Mouse (Mus musculus) limb, embryonic 14.5 days (tissue): Measurements from ENCODE around the gene Cnmd. TPM values are rescaled to one million over a fixed set of nuclear protein-coding genes. Genes with fewer than 3 reads are reported as not detected.

Experiments used
- ATAC-seq: fragments of 200-750 bp; cut with Nextera tagmentation; 2 replicates; pipeline ENCODE4 v1.8.0; 2017; ENCODE audit warnings: low read depth, moderate number of reproducible peaks, moderate TSS enrichment; ENCODE audit not compliant: low FRiP score
- DNase-seq: peaks from one replicate; pipeline ENCODE4 v3.0.0-alpha.2; 2015; ENCODE audit warnings: low spot score
- H3K27ac ChIP-seq: fragments of 300-500 bp; sonication (generic); replicated peaks from 2 replicates; pipeline ENCODE4 v1.5.1; 2014; ENCODE audit warnings: low read depth, mild to moderate bottlenecking, low read length, moderate library complexity, mixed read lengths
- H3K27me3 ChIP-seq: fragments of 300-500 bp; sonication (generic); 2 replicates; pipeline ENCODE4 v1.6.1; 2014; ENCODE audit warnings: low read length, mixed read lengths; ENCODE audit not compliant: control insufficient read depth, insufficient read depth
- H3K36me3 ChIP-seq: fragments of 300-500 bp; sonication (generic); 2 replicates; pipeline ENCODE4 v1.6.1; 2014; ENCODE audit warnings: mild to moderate bottlenecking, low read length, moderate library complexity, mixed read lengths; ENCODE audit not compliant: control insufficient read depth, insufficient read depth
- H3K4me1 ChIP-seq: fragments of 300-500 bp; sonication (generic); 2 replicates; pipeline ENCODE4 v1.6.1; 2014; ENCODE audit warnings: antibody characterized with exemption, low read length, mixed read lengths; ENCODE audit not compliant: control insufficient read depth, insufficient read depth
- H3K4me2 ChIP-seq: fragments of 300-500 bp; sonication (generic); replicated peaks from 2 replicates; pipeline ENCODE4 v1.6.1; 2014; ENCODE audit warnings: low read depth, mild to moderate bottlenecking, low read length, moderate library complexity; ENCODE audit not compliant: severe bottlenecking
- H3K4me3 ChIP-seq: fragments of 300-500 bp; sonication (generic); replicated peaks from 2 replicates; pipeline ENCODE4 v1.5.1; 2014; ENCODE audit warnings: low read length
- H3K9ac ChIP-seq: fragments of 300-500 bp; sonication (generic); 2 replicates; pipeline ENCODE4 v1.6.1; 2014; ENCODE audit warnings: mild to moderate bottlenecking, low read depth, low read length, moderate library complexity; ENCODE audit not compliant: severe bottlenecking
- H3K9me3 ChIP-seq: fragments of 300-500 bp; sonication (generic); 2 replicates; pipeline ENCODE4 v1.6.1; 2016; ENCODE audit warnings: low read length; ENCODE audit not compliant: control insufficient read depth
- POLR2A ChIP-seq: fragments of 200-500 bp; IDR thresholded peaks from 2 replicates; pipeline ENCODE4 v1.8.0; 2012; ENCODE audit warnings: inconsistent platforms, mild to moderate bottlenecking, moderate library complexity, borderline replicate concordance; ENCODE audit not compliant: insufficient read depth, insufficient read length; ENCODE audit errors: extremely low read depth
- WGBS: fragments of 180-500 bp; shearing (Covaris S2); extraction: QIAGEN DNeasy Blood & Tissue Kit; methylation state at CpG from one replicate; pipeline ENCODE4 v1.1.7; 2014; 5-methylcytosine and 5-hydroxymethylcytosine counted together
- polyA plus RNA-seq, 2 experiments: library from polyadenylated mRNA; depleted of rRNA in 1 of 2; stranded (reverse) in 1 of 2; unstranded in 1 of 2; fragments of >200 nt; fragmentation: Nextera tagmentation in 1 of 2; extraction: Ambion mirVana in 1 of 2; gene quantifications; 2 replicates each; pipeline versions ENCODE4 v1.2.1 to v1.2.3; 2012 to 2014

Cnmd gene
- polyA plus RNA-seq, 2 experiments, result 199 to 384 TPM

- 64% methylated on average over 6 of the region's 6 CpGs for WGBS
- no peak overlapping the region for H3K27ac ChIP-seq
Observed at GRCm38 (mm10) chr14:79699381-79699780, 37.4 kb upstream of the Cnmd start.

GRCm38 (mm10) chr14:79690068-79690844, 28.3 kb upstream of the Cnmd start:
- Histone ChIP-seq H3K4me2 (no peak overlapping the region), H3K4me1 (no peaks in the 10 kb centered on the region), H3K36me3 (no peaks in the 10 kb centered on the region), H3K27me3 (no peaks in the 10 kb centered on the region), H3K4me3 (no peak overlapping the region), H3K9ac (no peak overlapping the region), H3K27ac (no peak overlapping the region), H3K9me3 (no peaks in the 10 kb centered on the region)
- TF ChIP-seq POLR2A, result no peak
- DNase-seq (no peak), ATAC-seq (no peak)
- 86% methylated on average over 7 of the region's 7 CpGs for WGBS

More at GRCm38 (mm10) chr14:79699381-79699780, 37.4 kb upstream of the Cnmd start:
- TF ChIP-seq POLR2A, result no peak
- DNase-seq (no peak), ATAC-seq (no peak)
- H3K4me3 ChIP-seq, result no peak overlapping the region
- no peaks in the 10 kb centered on the region for H3K9me3 ChIP-seq
- no peaks in the 10 kb centered on the region for H3K27me3 ChIP-seq
- peaks cover 6% of the 10 kb centered on the region; the same call in 1 of the 2 replicates for H3K4me1 ChIP-seq
- no peak overlapping the region for H3K4me2 ChIP-seq
- H3K36me3 ChIP-seq, result no peaks in the 10 kb centered on the region
- no peak overlapping the region for H3K9ac ChIP-seq

GRCm38 (mm10) chr14:79680652-79681051, 18.7 kb upstream of the Cnmd start:
- no peak for DNase-seq
- WGBS, result 62% methylated on average over 5 of the region's 5 CpGs
- no peaks in the 10 kb centered on the region for H3K27me3 ChIP-seq
- no peaks in the 10 kb centered on the region for H3K36me3 ChIP-seq
- no peak overlapping the region for H3K4me3 ChIP-seq
- ATAC-seq, result no peak
- H3K9me3 ChIP-seq, result no peaks in the 10 kb centered on the region
- no peak overlapping the region for H3K9ac ChIP-seq
- H3K4me2 ChIP-seq, result no peak overlapping the region
- no peak overlapping the region for H3K27ac ChIP-seq
- no peak for TF ChIP-seq POLR2A
- peaks cover 21% of the 10 kb centered on the region; the same call in 1 of the 2 replicates for H3K4me1 ChIP-seq

GRCm38 (mm10) chr14:79677891-79678687, 16.1 kb upstream of the Cnmd start:
- peak; percentile 59 for ATAC-seq
- Histone ChIP-seq H3K27me3 (no peaks in the 10 kb centered on the region), H3K4me1 (peaks cover 16% of the 10 kb centered on the region; the same call in 1 of the 2 replicates), H3K9me3 (no peaks in the 10 kb centered on the region), H3K27ac (peak overlapping the region; percentile 87), H3K9ac (no peak overlapping the region), H3K36me3 (no peaks in the 10 kb centered on the region), H3K4me3 (no peak overlapping the region), H3K4me2 (peak overlapping the region; percentile 27)
- WGBS, result 36% methylated on average over 14 of the region's 14 CpGs
- TF ChIP-seq POLR2A, result no peak
- peak; percentile 58 for DNase-seq

- H3K27me3 ChIP-seq, result no peaks in the 10 kb centered on the region
- DNase-seq (peak; percentile 80), ATAC-seq (peak; percentile 85)
- WGBS, result 44% methylated on average over 15 of the region's 15 CpGs
- TF ChIP-seq POLR2A, result no peak
- peak overlapping the region; percentile 87 for H3K27ac ChIP-seq
- peak overlapping the region; percentile 27 for H3K4me2 ChIP-seq
- peaks cover 18% of the 10 kb centered on the region; the same call in 1 of the 2 replicates for H3K4me1 ChIP-seq
- H3K9me3 ChIP-seq, result no peaks in the 10 kb centered on the region
- 0 out of 2 replicates have a peak overlapping the region, but pooled peaks have one; percentile 25 for H3K9ac ChIP-seq
- no peaks in the 10 kb centered on the region for H3K36me3 ChIP-seq
- H3K4me3 ChIP-seq, result no peak overlapping the region
Observed at GRCm38 (mm10) chr14:79677108-79677753, 15.3 kb upstream of the Cnmd start.
